Mouse (Mus musculus) erythroblast, adult 5-6 weeks (primary cell): ENCODE measurements around the gene Sprr2k. TPM values are rescaled to one million over a fixed set of nuclear protein-coding genes. Genes with fewer than 3 reads are reported as not detected.
"Not testable (repeated sequence)": the region's sequence is repeated elsewhere in the genome, so short reads cannot be mapped to it uniquely, and the experiment has no call there.

Experiments
- ATAC-seq: replicated peaks from 2 replicates; pipeline ENCODE4 v1.8.0; 2016; ENCODE audit warnings: moderate number of reproducible peaks, mild to moderate bottlenecking, moderate TSS enrichment, inconsistent platforms; ENCODE audit not compliant: poor library complexity, low FRiP score, severe bottlenecking
- total RNA-seq, 2 experiments: library from RNA; stranded (forward) in 1 of 2; stranded (reverse) in 1 of 2; fragments of 150-400 nt in 1 of 2; fragments of 200-764, 138-1000 nt in 1 of 2; gene quantifications; 2 replicates each; pipeline versions ENCODE4 v1.2.3 to v1.2.4; 2015 to 2017; ENCODE audit warnings: low replicate concordance in 2 of 2

The Sprr2k gene
- total RNA-seq (2015; ENCODE audit: low replicate concordance): not detected in 2 replicates
- total RNA-seq (2017; ENCODE audit: low replicate concordance): not detected in 2 replicates

DNA sequence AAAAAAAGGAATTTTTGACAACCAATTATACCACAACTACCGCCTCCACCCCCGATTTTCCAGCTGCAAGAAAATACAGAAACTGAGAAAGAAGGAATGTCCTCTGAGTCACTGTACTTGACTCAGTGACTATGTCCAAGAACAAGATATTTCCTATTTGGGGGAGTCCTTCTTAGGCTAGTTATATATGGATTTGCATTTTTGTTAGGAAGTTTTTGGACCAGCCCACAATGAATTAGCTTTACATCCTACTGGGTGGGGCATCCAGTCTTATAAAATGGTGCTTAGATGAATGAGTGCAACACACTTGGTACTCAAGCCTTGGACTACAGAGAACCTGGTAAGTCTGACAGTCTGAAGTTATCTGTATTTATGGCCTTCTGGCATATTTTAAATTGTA, at the start of gene Sprr2k:
Gene Sprr2k, plus strand, starts transcription at position 301 of the 400 bp plus-strand sequence.
- no peak for ATAC-seq

DNA sequence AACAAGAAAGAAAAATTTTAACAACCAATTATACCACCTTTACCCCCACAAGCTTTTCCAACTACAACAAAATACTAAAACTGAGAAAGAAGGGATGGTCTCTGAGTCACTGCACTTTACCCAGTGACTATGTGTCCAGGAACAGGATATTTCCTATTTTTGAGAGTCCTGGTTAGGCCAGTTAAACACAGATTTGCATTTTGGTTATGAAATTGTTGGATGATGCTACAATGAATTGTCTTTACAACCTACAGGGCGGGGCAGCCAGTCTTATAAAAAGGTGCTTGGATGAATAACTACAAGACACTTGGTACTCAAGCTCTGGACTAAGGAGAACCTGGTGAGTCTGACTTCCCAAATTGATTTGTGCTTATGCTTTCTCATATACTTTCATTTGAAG, 47.0 kb upstream of the Sprr2k start, which contains the start of gene Sprr2h:
Gene Sprr2h, plus strand, starts transcription at position 301 of the 400 bp plus-strand sequence.
- ATAC-seq: no peak

DNA sequence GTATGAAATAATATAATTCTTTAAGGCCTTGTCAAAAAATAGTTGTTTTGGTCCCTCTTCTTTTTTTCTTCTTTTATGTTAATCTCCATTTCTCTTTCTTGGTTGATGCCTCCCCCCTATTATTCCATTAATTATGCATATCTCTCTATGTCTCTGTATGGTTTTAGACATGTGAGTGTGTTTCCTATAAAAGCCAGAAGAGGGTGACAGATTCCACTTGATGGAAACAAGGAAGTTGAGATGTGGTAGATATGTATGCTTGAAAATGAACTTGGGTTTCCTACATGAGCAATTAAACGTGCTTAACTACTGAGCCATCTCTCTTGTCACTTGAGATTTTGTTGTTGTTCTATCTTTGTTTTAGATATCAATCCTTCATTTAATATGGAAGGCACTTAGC, 38.1 kb upstream of the Sprr2k start:
- no peak for ATAC-seq

DNA sequence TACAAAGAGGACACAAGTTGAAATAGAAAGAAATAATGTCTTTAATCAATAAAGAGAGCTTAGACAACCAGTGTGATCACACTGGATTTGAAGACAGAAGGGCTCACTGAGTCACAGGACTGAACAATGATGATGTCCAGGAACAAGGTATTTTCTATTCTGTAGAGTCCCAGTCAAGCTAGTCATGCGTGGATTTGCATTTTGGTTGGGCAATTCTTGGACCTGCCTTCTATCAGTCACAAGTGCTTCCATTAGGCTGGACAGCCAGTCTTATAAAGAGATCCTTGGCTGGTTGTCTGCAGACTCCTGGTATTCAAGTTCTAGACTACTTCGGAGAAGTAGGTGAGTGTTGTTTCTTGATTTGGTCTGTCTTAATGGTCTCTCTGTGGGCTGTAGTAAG, 24.7 kb upstream of the Sprr2k start, which contains the start of gene Sprr2i:
Gene Sprr2i, plus strand, starts transcription at position 301 of the 400 bp plus-strand sequence.
- ATAC-seq: no peak

DNA sequence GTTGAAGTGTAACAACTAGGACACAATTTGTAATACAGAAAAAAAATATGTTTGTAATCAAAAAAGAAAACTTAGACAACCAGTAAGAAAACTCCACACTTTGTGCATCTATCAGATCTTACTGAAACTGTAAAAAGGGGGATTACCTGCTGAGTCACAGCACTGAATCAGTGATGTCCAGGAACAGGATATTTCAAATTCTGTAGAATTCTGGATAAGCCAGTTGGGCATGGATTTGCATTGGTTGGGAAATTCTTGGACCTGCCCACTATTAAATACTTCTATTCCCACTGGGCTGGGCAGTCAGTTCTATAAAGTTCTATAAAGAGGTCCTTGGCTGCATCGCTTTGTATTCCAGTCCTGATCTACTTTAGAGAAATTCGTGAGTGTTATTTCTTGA, 14.6 kb upstream of the Sprr2k start, which contains the start of gene Sprr2j-ps:
Gene Sprr2j-ps, plus strand, starts transcription at position 301 of the 400 bp plus-strand sequence.
- no peak for ATAC-seq

DNA sequence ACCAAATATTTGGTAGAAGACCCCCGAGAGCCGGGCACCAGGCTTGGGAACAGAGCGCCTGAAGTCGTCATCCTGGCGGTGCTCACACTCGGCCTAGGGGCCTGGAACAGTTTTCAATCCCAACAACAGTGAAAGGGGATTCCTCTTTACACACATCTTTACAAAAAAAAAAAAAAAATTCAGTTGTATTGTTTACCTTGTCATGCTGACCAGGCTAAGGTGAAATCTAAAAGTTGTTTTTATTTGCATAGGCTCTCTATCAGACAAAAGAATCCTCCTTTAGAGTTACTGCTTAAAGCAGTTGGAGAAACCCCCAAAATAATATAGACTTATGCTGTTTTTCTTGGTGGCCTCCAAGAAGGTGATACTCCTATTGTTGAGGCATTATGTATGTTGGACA, 3.1 kb upstream of the Sprr2k start, which contains the start of gene Gm9774:
Gene Gm9774, minus strand, starts transcription at position 101 of the 400 bp plus-strand sequence.
- ATAC-seq: no peak

DNA sequence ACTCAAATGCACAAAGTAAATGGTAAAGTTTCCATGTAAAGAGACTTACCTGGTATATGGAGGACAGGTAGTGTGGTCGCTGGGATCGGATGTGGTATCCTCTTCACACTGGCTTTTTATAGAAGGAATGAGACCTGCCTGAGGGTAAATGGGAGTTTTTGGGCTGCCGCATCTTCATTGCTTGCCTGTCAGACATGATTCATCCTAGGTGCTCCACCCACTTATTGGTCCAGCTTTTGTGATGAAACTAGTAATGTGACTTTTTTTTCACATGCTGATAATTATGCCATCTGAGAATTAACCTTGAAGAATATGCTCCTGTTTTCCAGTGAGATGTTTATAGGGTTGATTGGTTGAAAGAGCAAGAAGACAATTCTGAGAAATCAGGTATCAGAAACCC, 6.3 kb downstream of the Sprr2k start, which contains the start of gene Sprr1b:
Gene Sprr1b, minus strand, starts transcription at position 101 of the 400 bp plus-strand sequence.
- no peak for ATAC-seq

DNA sequence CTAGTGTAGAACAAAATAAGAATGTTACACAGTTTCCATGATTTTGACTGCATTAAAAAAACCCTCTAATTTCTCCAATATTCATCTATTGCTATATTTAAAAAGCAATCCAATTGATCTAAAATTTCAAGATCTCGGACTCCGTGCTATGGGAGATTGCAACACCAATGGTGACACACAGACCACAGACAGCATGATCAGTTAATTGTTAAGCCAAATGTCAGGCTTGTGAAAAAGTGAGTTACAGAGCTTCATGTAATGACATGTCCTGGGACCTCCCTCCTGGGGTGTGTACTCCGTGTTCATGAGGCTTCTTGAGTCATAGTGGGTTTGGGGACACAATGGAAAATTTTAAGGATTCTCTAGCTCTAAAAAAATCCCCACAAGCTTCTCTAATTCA, 7.8 kb downstream of the Sprr2k start:
- no peak for ATAC-seq

DNA sequence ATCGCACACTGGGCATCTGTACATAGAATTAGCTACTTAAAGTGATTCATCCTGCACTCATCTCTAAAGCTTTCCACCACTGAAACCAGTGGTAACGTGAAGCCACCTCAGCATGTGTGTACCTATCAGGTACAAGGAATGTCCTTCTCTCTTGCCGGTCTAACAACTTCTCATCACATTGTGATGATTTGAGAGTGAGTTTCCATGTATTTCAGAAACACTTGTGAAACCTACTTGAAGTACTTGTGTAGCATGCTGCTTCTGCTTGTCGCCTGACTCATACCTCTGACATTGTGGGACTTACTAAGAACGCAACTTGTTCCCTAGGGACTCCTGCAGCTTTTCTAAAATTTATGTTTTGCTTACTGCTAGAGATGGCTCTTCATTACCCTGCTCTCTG, 22.8 kb downstream of the Sprr2k start:
- no peak for ATAC-seq

DNA sequence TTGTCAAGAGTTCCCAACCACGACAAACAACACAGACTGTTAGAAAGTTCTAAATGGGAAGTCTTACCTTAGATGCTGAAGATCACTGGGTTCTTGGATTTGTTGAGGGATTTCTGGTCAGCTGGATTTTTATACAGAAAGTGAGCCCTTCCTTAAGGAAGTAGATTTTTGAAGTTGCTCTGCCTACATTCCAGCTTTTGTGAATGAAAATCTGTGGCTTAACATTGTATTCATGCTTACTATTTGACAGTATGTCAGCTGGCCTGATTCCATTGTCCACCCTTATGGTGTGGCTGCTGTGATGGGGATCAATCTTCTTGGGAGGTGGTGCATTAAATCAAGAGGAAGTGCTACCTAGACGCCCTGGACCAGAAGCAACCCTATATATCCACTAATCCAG, 26.2 kb downstream of the Sprr2k start, which contains the start of gene Sprr3:
Gene Sprr3, minus strand, starts transcription at position 101 of the 400 bp plus-strand sequence.
- no peak for ATAC-seq

DNA sequence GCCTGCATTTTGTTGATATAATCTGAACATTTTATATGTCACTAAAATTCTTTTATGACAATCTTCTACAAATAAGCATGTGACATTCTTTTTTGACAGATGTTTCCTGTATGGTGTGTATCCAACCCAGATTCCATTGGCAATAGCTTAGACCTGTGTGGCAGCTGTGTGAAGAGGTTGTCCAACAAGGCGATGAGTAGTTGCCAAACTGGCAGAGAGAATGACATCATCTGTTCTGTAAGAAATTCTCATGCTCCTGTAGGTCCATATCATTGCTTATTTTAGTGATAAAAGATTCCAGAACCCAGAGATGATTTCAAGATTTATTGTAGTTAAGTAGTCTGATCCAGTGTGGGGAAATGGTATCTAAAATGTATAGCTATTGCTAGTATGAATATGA, 34.2 kb downstream of the Sprr2k start:
- ATAC-seq: no peak

DNA sequence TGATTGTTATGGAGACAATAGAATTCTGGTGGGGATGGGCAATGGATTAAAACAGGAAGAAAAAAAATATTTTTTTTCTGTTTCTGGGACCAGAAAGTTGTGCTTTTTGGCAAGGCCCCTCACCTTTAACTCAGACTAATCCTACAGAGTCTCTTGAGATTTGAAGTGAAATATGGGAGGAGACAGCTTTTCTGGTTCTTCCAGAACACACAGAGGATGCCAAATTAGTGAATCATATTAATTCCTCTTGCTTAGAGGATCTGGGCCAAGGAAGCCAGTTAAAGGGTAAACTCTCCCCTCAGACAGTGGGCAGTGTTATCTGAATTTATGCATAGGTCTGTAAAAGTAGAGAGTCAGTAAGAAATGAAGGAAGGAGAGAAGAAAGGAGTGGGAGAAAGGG, 35.0 kb downstream of the Sprr2k start:
- ATAC-seq: no peak

DNA sequence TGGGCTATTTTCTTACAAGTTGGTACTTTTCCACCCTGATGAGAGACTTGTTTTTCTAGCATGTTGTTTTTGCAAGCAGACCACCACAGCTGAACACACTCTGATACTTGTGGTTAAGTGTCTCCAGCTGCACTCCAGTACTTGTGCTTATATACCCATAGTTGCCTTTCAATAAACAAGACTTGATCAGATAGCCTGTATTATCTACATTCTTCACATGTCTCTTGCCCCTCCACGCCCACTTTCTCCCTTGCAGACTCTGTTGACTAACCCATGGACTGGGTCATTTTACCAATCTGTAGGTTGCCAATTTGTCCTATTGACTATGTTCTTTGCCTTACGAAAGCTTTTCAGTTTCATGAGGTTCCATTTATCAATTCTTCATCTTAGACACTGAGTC, 37.7 kb downstream of the Sprr2k start:
- no peak for ATAC-seq

DNA sequence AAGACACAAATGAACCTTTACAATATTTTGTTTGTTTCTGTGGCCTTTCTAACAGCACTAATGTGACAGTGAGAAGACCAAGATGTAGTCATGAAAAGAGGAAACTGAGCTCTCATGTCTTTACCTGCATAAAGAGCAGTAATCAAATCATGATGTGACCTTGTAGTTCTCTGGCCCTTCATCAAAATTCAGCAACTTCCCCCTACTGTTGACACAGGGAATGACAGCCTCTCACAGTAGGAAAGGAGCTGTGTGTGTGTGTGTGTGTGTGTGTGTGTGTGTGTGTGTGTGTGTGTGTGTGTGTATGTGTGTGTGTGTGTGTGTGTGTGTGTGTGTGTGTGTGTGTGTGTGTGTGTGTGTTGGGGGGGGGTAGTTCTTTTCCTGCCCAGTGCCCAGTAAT, 48.9 kb downstream of the Sprr2k start:
- ATAC-seq: not testable (repeated sequence)

Other genes starting within 250 kb of the Sprr2k start
- gene Sprr2a1, start 216.8 kb upstream of the Sprr2k start, total RNA-seq (2015; ENCODE audit: low replicate concordance): not detected in 2 replicates
- not detected in 2 replicates for gene Sprr2a1, start 216.8 kb upstream of the Sprr2k start, total RNA-seq (2017; ENCODE audit: low replicate concordance)
- 0.58 TPM in 1 of 2 replicates, not detected in the other for gene Sprr2a2, start 216.7 kb upstream of the Sprr2k start, total RNA-seq (2015; ENCODE audit: low replicate concordance)
- 0.56 and 0.85 TPM in 2 replicates for gene Sprr2a2, start 216.7 kb upstream of the Sprr2k start, total RNA-seq (2017; ENCODE audit: low replicate concordance)
- not detected in 2 replicates for gene Sprr2a3, start 147.2 kb upstream of the Sprr2k start, total RNA-seq (2015; ENCODE audit: low replicate concordance)
- gene Sprr2a3, start 147.2 kb upstream of the Sprr2k start, total RNA-seq (2017; ENCODE audit: low replicate concordance): not detected in 2 replicates
- gene Sprr2b, start 116.0 kb upstream of the Sprr2k start, total RNA-seq (2015; ENCODE audit: low replicate concordance): not detected in 2 replicates
- not detected in 2 replicates for gene Sprr2b, start 116.0 kb upstream of the Sprr2k start, total RNA-seq (2017; ENCODE audit: low replicate concordance)
- not detected in 2 replicates for gene Sprr2d, start 93.4 kb upstream of the Sprr2k start, total RNA-seq (2015; ENCODE audit: low replicate concordance)
- not detected in 2 replicates for gene Sprr2d, start 93.4 kb upstream of the Sprr2k start, total RNA-seq (2017; ENCODE audit: low replicate concordance)
- not detected in 2 replicates for gene Sprr2e, start 80.4 kb upstream of the Sprr2k start, total RNA-seq (2015; ENCODE audit: low replicate concordance)
- not detected in 2 replicates for gene Sprr2e, start 80.4 kb upstream of the Sprr2k start, total RNA-seq (2017; ENCODE audit: low replicate concordance)
- not detected in 2 replicates for gene Sprr2f, start 67.4 kb upstream of the Sprr2k start, total RNA-seq (2015; ENCODE audit: low replicate concordance)
- not detected in 2 replicates for gene Sprr2f, start 67.4 kb upstream of the Sprr2k start, total RNA-seq (2017; ENCODE audit: low replicate concordance)
- gene Sprr2h, start 46.9 kb upstream of the Sprr2k start, total RNA-seq (2015; ENCODE audit: low replicate concordance): not detected in 2 replicates
- not detected in 2 replicates for gene Sprr2h, start 46.9 kb upstream of the Sprr2k start, total RNA-seq (2017; ENCODE audit: low replicate concordance)
- not detected in 2 replicates for gene Sprr2i, start 24.6 kb upstream of the Sprr2k start, total RNA-seq (2015; ENCODE audit: low replicate concordance)
- gene Sprr2i, start 24.6 kb upstream of the Sprr2k start, total RNA-seq (2017; ENCODE audit: low replicate concordance): not detected in 2 replicates
- gene Sprr2j-ps, start 14.5 kb upstream of the Sprr2k start, total RNA-seq (2015; ENCODE audit: low replicate concordance): not detected in 2 replicates
- not detected in 2 replicates for gene Sprr2j-ps, start 14.5 kb upstream of the Sprr2k start, total RNA-seq (2017; ENCODE audit: low replicate concordance)
- 5.2 and 17.7 TPM in 2 replicates for gene Gm9774, start 3.2 kb upstream of the Sprr2k start, total RNA-seq (2015; ENCODE audit: low replicate concordance)
- 0.34 and 2.9 TPM in 2 replicates for gene Gm9774, start 3.2 kb upstream of the Sprr2k start, total RNA-seq (2017; ENCODE audit: low replicate concordance)
- gene Sprr1b, start 6.2 kb downstream of the Sprr2k start, total RNA-seq (2015; ENCODE audit: low replicate concordance): not detected in 2 replicates
- not detected in 2 replicates for gene Sprr1b, start 6.2 kb downstream of the Sprr2k start, total RNA-seq (2017; ENCODE audit: low replicate concordance)
- gene Sprr3, start 26.1 kb downstream of the Sprr2k start, total RNA-seq (2015; ENCODE audit: low replicate concordance): not detected in 2 replicates
- not detected in 2 replicates for gene Sprr3, start 26.1 kb downstream of the Sprr2k start, total RNA-seq (2017; ENCODE audit: low replicate concordance)
- not detected in 2 replicates for gene Sprr1a, start 53.3 kb downstream of the Sprr2k start, total RNA-seq (2015; ENCODE audit: low replicate concordance)
- not detected in 2 replicates for gene Sprr1a, start 53.3 kb downstream of the Sprr2k start, total RNA-seq (2017; ENCODE audit: low replicate concordance)
- gene Sprr4, start 67.9 kb downstream of the Sprr2k start, total RNA-seq (2015; ENCODE audit: low replicate concordance): not detected in 2 replicates
- gene Sprr4, start 67.9 kb downstream of the Sprr2k start, total RNA-seq (2017; ENCODE audit: low replicate concordance): not detected in 2 replicates
- gene 2310046K23Rik, start 101.9 kb downstream of the Sprr2k start, total RNA-seq (2015; ENCODE audit: low replicate concordance): not detected in 2 replicates
- gene 2310046K23Rik, start 101.9 kb downstream of the Sprr2k start, total RNA-seq (2017; ENCODE audit: low replicate concordance): not detected in 2 replicates
- gene Ivl, start 141.2 kb downstream of the Sprr2k start, total RNA-seq (2015; ENCODE audit: low replicate concordance): 1.0 TPM in 1 of 2 replicates, not detected in the other
- 0.56 TPM in 1 of 2 replicates, not detected in the other for gene Ivl, start 141.2 kb downstream of the Sprr2k start, total RNA-seq (2017; ENCODE audit: low replicate concordance)
- not detected in 2 replicates for gene Smcp, start 156.4 kb downstream of the Sprr2k start, total RNA-seq (2015; ENCODE audit: low replicate concordance)
- gene Smcp, start 156.4 kb downstream of the Sprr2k start, total RNA-seq (2017; ENCODE audit: low replicate concordance): not detected in 2 replicates
- not detected in 2 replicates for gene 2210017I01Rik, start 174.9 kb downstream of the Sprr2k start, total RNA-seq (2015; ENCODE audit: low replicate concordance)
- gene 2210017I01Rik, start 174.9 kb downstream of the Sprr2k start, total RNA-seq (2017; ENCODE audit: low replicate concordance): not detected in 2 replicates
- gene Lce6a, start 189.1 kb downstream of the Sprr2k start, total RNA-seq (2015; ENCODE audit: low replicate concordance): not detected in 2 replicates
- gene Lce6a, start 189.1 kb downstream of the Sprr2k start, total RNA-seq (2017; ENCODE audit: low replicate concordance): not detected in 2 replicates
- gene Lce1a1, start 215.7 kb downstream of the Sprr2k start, total RNA-seq (2015; ENCODE audit: low replicate concordance): not detected in 2 replicates
- not detected in 2 replicates for gene Lce1a1, start 215.7 kb downstream of the Sprr2k start, total RNA-seq (2017; ENCODE audit: low replicate concordance)
- gene Lce1b, start 224.3 kb downstream of the Sprr2k start, total RNA-seq (2015; ENCODE audit: low replicate concordance): not detected in 2 replicates
- not detected in 2 replicates for gene Lce1b, start 224.3 kb downstream of the Sprr2k start, total RNA-seq (2017; ENCODE audit: low replicate concordance)
- not detected in 2 replicates for gene Lce1a2, start 237.7 kb downstream of the Sprr2k start, total RNA-seq (2015; ENCODE audit: low replicate concordance)
- not detected in 2 replicates for gene Lce1a2, start 237.7 kb downstream of the Sprr2k start, total RNA-seq (2017; ENCODE audit: low replicate concordance)
- gene Lce1c, start 246.7 kb downstream of the Sprr2k start, total RNA-seq (2015; ENCODE audit: low replicate concordance): not detected in 2 replicates
- gene Lce1c, start 246.7 kb downstream of the Sprr2k start, total RNA-seq (2017; ENCODE audit: low replicate concordance): not detected in 2 replicates